8 mouse cellular contexts compared by ENCODE assay signal in genomic region chr9:105309553-105310281, GRCm38 (mm10).
DNase-seq lines count a peak whose midpoint lies in the region; ATAC-seq and TF ChIP-seq lines count a peak whose summit lies in the region.

No protein-coding gene starts in this region.

- no peak for TF ChIP-seq CTCF in layer of hippocampus, adult 2 months (conservative IDR thresholded peaks at IDR 0.05)
- no peak for TF ChIP-seq CTCF in hindbrain, postnatal 0 days (IDR thresholded peaks at IDR 0.05; ENCODE audit: low read depth)

- H3K4me2 ChIP-seq in hindbrain, postnatal 0 days (ENCODE audit: low read depth, low read length): peak overlapping the region; percentile 21; the same call in 1 of the 2 replicates
- H3K4me2 ChIP-seq in midbrain, embryonic 14.5 days (ENCODE audit: low read length): no peak overlapping the region; the same call in 1 of the 2 replicates

- WGBS in hindbrain, postnatal 0 days: 17% methylated on average over 9 of the region's 9 CpGs
- WGBS in midbrain, embryonic 14.5 days: 34% methylated on average over 9 of the region's 9 CpGs

- H3K4me1 ChIP-seq in hindbrain, postnatal 0 days (ENCODE audit: insufficient read depth, low read length): peaks cover 5% of the 10 kb centered on the region; the same call in 1 of the 2 replicates
- peaks cover 14% of the 10 kb centered on the region for H3K4me1 ChIP-seq in midbrain, embryonic 14.5 days (ENCODE audit: control insufficient read depth, insufficient read depth, low read length)

- no peak overlapping the region for H3K27ac ChIP-seq in layer of hippocampus, adult 2 months
- no peak overlapping the region for H3K27ac ChIP-seq in hindbrain, postnatal 0 days
- H3K27ac ChIP-seq in midbrain, embryonic 14.5 days (replicated peaks; ENCODE audit: low read depth, low read length): peak overlapping the region; percentile 55; the same call in 1 of the 2 replicates

- H3K27me3 ChIP-seq in hindbrain, postnatal 0 days (ENCODE audit: insufficient read depth, low read length): no peaks in the 10 kb centered on the region
- H3K27me3 ChIP-seq in midbrain, embryonic 14.5 days (ENCODE audit: control insufficient read depth, insufficient read depth, low read length): no peaks in the 10 kb centered on the region

- H3K36me3 ChIP-seq in hindbrain, postnatal 0 days (ENCODE audit: insufficient read depth, low read length): no peaks in the 10 kb centered on the region
- no peaks in the 10 kb centered on the region for H3K36me3 ChIP-seq in midbrain, embryonic 14.5 days (ENCODE audit: control insufficient read depth, insufficient read depth, low read length)

- ATAC-seq in hindbrain, postnatal 0 days: peak; percentile 87
- ATAC-seq in midbrain, embryonic 14.5 days (ENCODE audit: low FRiP score, low TSS enrichment): no peak; the same call in 1 of the 2 replicates

- DNase-seq in layer of hippocampus, adult 11-12 months (ENCODE audit: low spot score): peak; percentile 23
- no peak for DNase-seq in layer of hippocampus, adult 2 months (ENCODE audit: low spot score in 2 of 2)
- DNase-seq in embryo, embryonic 10.5 days (ENCODE audit: low spot score): peak; percentile 51
- peak; percentile 70 for DNase-seq in hindbrain, postnatal 0 days (ENCODE audit: low spot score)
- DNase-seq in midbrain, embryonic 14.5 days: peak; percentile 71
- DNase-seq in spleen, postnatal 36 days (ENCODE audit: low spot score in 2 of 2): no peak
- DNase-seq in cerebellum, adult 9-11 months: no peak
- DNase-seq in T-cell, adult 2 months (ENCODE audit: low spot score): no peak

- no peaks in the 10 kb centered on the region for H3K9me3 ChIP-seq in hindbrain, postnatal 0 days (ENCODE audit: low read length)
- H3K9me3 ChIP-seq in midbrain, embryonic 14.5 days (ENCODE audit: control insufficient read depth, low read length): no peaks in the 10 kb centered on the region

- H3K9ac ChIP-seq in hindbrain, postnatal 0 days (replicated peaks; ENCODE audit: low read length): no peak overlapping the region
- no peak overlapping the region for H3K9ac ChIP-seq in midbrain, embryonic 14.5 days (replicated peaks; ENCODE audit: low read length)

- H3K4me3 ChIP-seq in layer of hippocampus, adult 2 months: no peak overlapping the region
- no peak overlapping the region for H3K4me3 ChIP-seq in hindbrain, postnatal 0 days (ENCODE audit: low read length)
- H3K4me3 ChIP-seq in midbrain, embryonic 14.5 days (replicated peaks; ENCODE audit: low read depth, low read length): no peak overlapping the region

Comparison
In these comparisons a context has a peak if more than half of its experiments do, and no peak if none do; other contexts are left out.
1. DNase-seq: peak in layer of hippocampus, adult 11-12 months (single experiment), embryo, embryonic 10.5 days (single experiment), hindbrain, postnatal 0 days (single experiment) and midbrain, embryonic 14.5 days (single experiment); none in layer of hippocampus, adult 2 months (0 of 2), spleen, postnatal 36 days (0 of 2), cerebellum, adult 9-11 months (single experiment) and T-cell, adult 2 months (single experiment).